Mouse (Mus musculus) erythroblast, embryonic 14.5 days (primary cell): ENCODE measurements around the gene Trappc10.

ENCODE experiments used
- GATA1 ChIP-seq: IDR thresholded peaks from 2 replicates; pipeline ENCODE4 v1.6.1; 2012; ENCODE audit warnings: low read length, inconsistent platforms, mixed read lengths
- TAL1 ChIP-seq: IDR thresholded peaks from 3 replicates; pipeline ENCODE4 v1.6.1; 2012; ENCODE audit warnings: low read length, inconsistent platforms, mixed read lengths

- TF ChIP-seq TAL1 (no peak), GATA1 (no peak)
These were observed 31.8 kb upstream of the Trappc10 start for GRCm38 (mm10) chr10:78276242-78276641.
